Mouse (Mus musculus) T-helper 1 cell (primary cell): ENCODE results near the gene 5031439G07Rik.

Source experiments
- in situ Hi-C: fragments of 300-600 bp; cut with MboI, MseI; formaldehyde crosslinking; loops from one replicate; pipeline ENCODE4 v1.15.1; 2025; ENCODE audit warnings: high pct_unique_total_duplicates

The 5031439G07Rik gene

DNA sequence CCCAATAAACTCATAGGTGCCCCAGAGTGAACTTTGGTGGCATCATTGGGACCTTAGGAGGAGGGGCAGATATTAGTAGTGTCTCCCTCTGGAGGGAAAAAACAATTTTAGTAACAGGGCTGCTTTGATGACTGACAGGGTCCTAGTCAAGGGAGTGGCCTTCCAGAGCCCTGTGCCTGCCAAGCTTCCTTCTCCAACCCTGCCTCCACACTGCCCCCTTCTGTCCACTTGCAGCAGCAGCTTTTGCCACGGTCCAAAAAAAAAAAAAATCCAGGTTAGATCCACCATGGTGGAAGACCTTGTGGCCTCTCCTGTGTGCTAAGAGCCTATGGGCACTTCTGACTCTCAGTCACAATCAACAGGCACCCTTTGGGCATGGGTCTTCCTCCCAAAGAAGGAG, 7.6 kb upstream of the 5031439G07Rik start:
- in situ Hi-C loops: loop anchor here (5.0 kb wide), 1 partner anchor 76 kb away; no protein-coding TSS in a partner anchor

DNA sequence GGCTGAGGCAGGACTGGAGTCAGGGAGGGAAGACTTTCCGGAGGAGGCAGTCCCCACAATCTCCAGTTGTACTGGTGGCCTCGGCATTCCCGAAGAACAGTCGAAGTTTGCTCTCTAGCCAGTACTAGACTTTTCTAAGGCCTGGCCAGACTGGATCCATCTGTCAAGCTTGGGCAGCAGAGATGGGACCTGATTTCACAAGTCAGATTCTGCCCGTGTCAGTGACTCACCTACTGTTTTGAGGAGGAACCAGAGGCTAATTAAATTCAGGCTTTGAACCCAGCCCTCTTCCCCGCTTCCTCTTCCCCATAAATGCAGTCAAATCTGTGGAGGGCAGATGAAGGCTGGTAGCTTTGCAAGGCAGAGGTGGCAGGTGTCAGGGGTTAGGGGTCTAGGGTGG, 6.7 kb upstream of the 5031439G07Rik start:
- in situ Hi-C loops: loop anchor here (5.0 kb wide), 1 partner anchor 77 kb away; no protein-coding TSS in a partner anchor

DNA sequence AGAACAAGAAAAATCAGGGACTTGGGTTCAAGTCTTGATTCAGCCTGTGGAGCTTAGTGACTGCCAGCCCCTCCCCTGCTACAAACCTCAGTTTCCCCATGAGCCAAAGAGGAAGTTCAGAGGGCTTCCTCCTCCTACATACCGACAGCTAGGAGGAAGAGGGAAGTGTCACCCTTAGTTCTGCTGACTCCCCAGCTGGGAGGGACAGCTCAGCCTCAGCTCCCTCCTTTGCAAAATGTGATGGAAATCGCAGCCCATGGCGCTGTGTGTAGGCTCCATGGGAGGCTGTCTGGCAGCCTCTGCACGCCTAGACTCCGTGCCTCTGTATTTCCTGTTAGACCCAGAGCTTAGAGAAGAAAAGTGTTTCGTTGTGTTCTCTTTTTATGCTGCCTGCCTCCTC, 6.1 kb upstream of the 5031439G07Rik start:
- in situ Hi-C loops: no loop called here

DNA sequence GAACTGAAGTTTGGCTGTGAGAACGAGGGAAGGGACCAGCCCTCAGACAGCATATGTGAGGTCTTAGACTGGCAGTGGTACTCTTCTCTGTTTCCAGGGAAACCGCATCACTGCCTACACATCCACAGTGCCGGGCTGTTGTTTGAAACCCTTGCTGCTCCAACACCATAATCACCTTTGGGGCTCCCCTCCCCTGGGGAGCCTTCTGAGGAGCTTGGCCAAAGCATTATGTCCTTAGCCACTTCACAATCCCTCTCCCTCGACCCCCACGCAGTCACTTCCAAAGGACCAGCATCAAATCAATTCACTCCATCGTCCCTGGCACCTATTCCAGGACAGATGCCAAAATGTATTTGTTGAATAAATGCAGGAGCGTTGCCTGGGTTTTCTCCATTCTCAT, 1.4 kb upstream of the 5031439G07Rik start:
- in situ Hi-C loops: loop anchor here (5.0 to 10.0 kb wide), 2 partner anchors 67 to 135 kb away; partner anchors contain the start of genes Gm29666, Nup50 and Phf21b

- in situ Hi-C loops: loop anchor here (5.0 to 10.0 kb wide), 2 partner anchors 67 to 134 kb away; partner anchors contain the start of genes Gm29666, Nup50 and Phf21b
These were observed 747 bp upstream of the 5031439G07Rik start for GRCm38 (mm10) chr15:84989098-84989497.

- in situ Hi-C loops: loop anchor here (5.0 to 10.0 kb wide), 2 partner anchors 65 to 132 kb away; partner anchors contain the start of genes Gm29666, Nup50 and Phf21b
These were observed 1.1 kb downstream of the 5031439G07Rik start for GRCm38 (mm10) chr15:84987020-84987815.

- in situ Hi-C loops: loop anchor here (5.0 to 10.0 kb wide), 2 partner anchors 64 to 132 kb away; partner anchors contain the start of genes Gm29666, Nup50 and Phf21b
These were observed 2.0 kb downstream of the 5031439G07Rik start for GRCm38 (mm10) chr15:84986171-84987019.

DNA sequence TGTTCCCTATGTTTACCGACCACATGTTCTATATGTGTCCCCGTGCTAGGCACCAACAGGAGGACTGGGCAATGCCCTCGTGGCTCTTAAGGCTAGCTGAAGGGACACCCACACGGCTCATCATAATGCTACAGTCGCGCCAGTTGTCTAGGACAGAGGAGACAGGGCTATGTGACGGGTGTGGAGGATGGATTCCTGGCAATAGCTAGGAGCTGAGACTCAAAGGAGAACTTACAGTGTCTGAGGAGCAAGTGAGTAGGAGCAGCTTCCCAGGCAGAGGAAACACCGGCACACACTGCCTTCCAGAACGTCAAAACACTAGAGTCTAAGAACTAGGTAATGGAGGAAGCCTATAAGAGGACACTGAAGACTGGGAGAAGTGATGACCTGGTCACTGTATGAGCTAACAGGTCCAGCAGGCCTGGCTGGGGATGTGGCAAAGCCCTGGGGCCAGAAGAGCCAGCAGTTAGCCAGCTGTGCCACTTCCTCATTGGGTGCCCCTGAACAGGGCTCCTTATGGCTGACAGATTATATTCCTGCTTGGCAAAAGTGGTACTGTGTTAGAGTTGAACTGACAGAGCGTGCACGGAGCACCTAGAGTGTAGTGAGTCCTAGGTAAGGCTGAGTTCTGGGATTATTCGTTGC, 2.7 kb downstream of the 5031439G07Rik start:
- in situ Hi-C loops: loop anchor here (5.0 to 10.0 kb wide), 2 partner anchors 63 to 131 kb away; partner anchors contain the start of genes Gm29666, Nup50 and Phf21b

GRCm38 (mm10) chr15:84983721-84984120, 4.6 kb downstream of the 5031439G07Rik start:
- in situ Hi-C loops: loop anchor here (10.0 kb wide), 1 partner anchor 129 kb away; the partner anchor contains the start of gene Phf21b

GRCm38 (mm10) chr15:84982888-84983287, 5.5 kb downstream of the 5031439G07Rik start:
- in situ Hi-C loops: loop anchor here (10.0 kb wide), 1 partner anchor 128 kb away; the partner anchor contains the start of gene Phf21b

GRCm38 (mm10) chr15:84981609-84982313, 6.6 kb downstream of the 5031439G07Rik start:
- in situ Hi-C loops: loop anchor here (10.0 kb wide), 1 partner anchor 127 kb away; the partner anchor contains the start of gene Phf21b

- in situ Hi-C loops: no loop called here
These were observed 12.6 kb downstream of the 5031439G07Rik start for GRCm38 (mm10) chr15:84975729-84976128.

- in situ Hi-C loops: loop anchor here (25.0 kb wide), 1 partner anchor 1639 kb away; no protein-coding TSS in a partner anchor
These were observed 14.8 kb downstream of the 5031439G07Rik start for GRCm38 (mm10) chr15:84973544-84973871.

GRCm38 (mm10) chr15:84972860-84973543, 15.3 kb downstream of the 5031439G07Rik start:
- in situ Hi-C loops: loop anchor here (25.0 kb wide), 1 partner anchor 1639 kb away; no protein-coding TSS in a partner anchor

GRCm38 (mm10) chr15:84968534-84968933, 19.8 kb downstream of the 5031439G07Rik start:
- in situ Hi-C loops: loop anchor here (25.0 kb wide), 1 partner anchor 1644 kb away; no protein-coding TSS in a partner anchor

DNA sequence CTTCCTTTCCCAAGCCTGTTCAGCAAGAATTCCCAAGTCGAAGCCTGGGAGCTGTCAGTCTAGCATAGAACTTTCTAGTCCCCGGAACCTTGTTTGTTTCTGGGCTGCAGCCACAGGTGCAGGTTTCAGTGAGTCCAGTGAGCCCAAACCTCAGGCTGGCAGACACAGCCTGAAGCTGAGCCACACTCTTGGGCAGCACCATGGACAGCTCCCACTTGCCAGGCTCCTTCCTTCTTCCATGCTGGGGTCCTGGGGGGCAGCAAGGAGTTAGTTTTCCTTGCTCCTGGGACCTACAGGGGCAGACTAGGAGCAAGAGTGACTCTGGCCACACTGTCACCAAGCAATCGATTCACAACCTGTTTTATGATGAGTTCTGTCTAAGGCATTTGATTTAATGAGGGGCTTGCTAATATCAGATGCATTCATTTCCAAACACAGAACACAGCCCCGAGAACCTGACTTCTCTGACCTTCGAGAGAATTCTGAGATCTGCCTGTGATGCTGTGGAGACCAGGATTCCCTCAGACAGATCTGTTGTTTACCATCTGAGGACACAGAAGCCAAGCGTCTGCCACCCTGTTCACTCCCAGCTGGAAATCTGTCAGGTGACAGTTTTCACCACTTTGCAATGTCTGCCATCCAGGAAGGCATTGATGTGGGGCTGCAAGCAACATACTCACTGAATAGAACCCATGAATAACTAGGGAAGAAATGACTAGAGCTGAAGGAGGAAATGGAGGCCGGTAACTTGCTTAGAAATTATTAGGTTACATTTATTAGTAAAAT, 22.6 kb downstream of the 5031439G07Rik start:
- in situ Hi-C loops: loop anchor here (25.0 kb wide), 1 partner anchor 1647 kb away; no protein-coding TSS in a partner anchor

GRCm38 (mm10) chr15:84964771-84965170, 23.6 kb downstream of the 5031439G07Rik start:
- in situ Hi-C loops: loop anchor here (25.0 kb wide), 1 partner anchor 1648 kb away; no protein-coding TSS in a partner anchor

GRCm38 (mm10) chr15:84962518-84962917, 25.8 kb downstream of the 5031439G07Rik start:
- in situ Hi-C loops: loop anchor here (25.0 kb wide), 1 partner anchor 1650 kb away; no protein-coding TSS in a partner anchor
